Mouse (Mus musculus) MEL (cell line): ENCODE results near the gene Cdh15. TPM values are rescaled to one million over a fixed set of nuclear protein-coding genes. Genes with fewer than 3 reads are reported as not detected.

Experiments used
- DNase-seq: peaks from one replicate; pipeline ENCODE4 v3.0.0; 2011; ENCODE audit warnings: low read depth, low spot score
- H3K27ac ChIP-seq: 2 replicates; pipeline ENCODE4 v1.5.1; 2012; ENCODE audit warnings: low read depth, mild to moderate bottlenecking, control low read depth, low read length, moderate library complexity; ENCODE audit not compliant: control insufficient read depth
- H3K27me3 ChIP-seq, 2 experiments: fragments of 150-350 bp in 1 of 2; sonication (generic) in 1 of 2; 2 replicates each; pipeline ENCODE4 v1.6.1; 2012; ENCODE audit warnings: low read length in 2 of 2, mild to moderate bottlenecking in 2 of 2, improper control_type of control experiment in 1 of 2, moderate library complexity in 1 of 2; ENCODE audit not compliant: insufficient read depth in 2 of 2, control insufficient read depth in 1 of 2
- H3K36me3 ChIP-seq, 2 experiments: 2 replicates each; pipeline ENCODE4 v1.6.1; 2012 to 2014; ENCODE audit warnings: low read length in 2 of 2, improper control_type of control experiment in 1 of 2, inconsistent platforms in 1 of 2, mild to moderate bottlenecking in 1 of 2; ENCODE audit not compliant: insufficient read depth in 2 of 2, control insufficient read depth in 1 of 2
- H3K4me1 ChIP-seq, 2 experiments: fragments of 150-350 bp in 1 of 2; sonication (generic) in 1 of 2; 2 replicates each; pipeline ENCODE4 v1.6.1; 2012; ENCODE audit warnings: low read length in 2 of 2, improper control_type of control experiment in 1 of 2, mild to moderate bottlenecking in 1 of 2; ENCODE audit not compliant: insufficient read depth in 2 of 2, control insufficient read depth in 1 of 2
- H3K4me3 ChIP-seq, 2 experiments: fragments of 150-350 bp in 1 of 2; sonication (generic) in 1 of 2; 2 replicates each; pipeline ENCODE4 v1.5.1; 2012; ENCODE audit warnings: low read depth in 2 of 2, low read length in 2 of 2, mild to moderate bottlenecking in 2 of 2, moderate library complexity in 2 of 2, control low read depth in 1 of 2, improper control_type of control experiment in 1 of 2; ENCODE audit not compliant: control insufficient read depth in 1 of 2, insufficient read depth in 1 of 2
- H3K79me2 ChIP-seq: 2 replicates; pipeline ENCODE4 v1.6.1; 2012; ENCODE audit warnings: mild to moderate bottlenecking, low read length, moderate library complexity; ENCODE audit not compliant: control insufficient read depth, poor library complexity, insufficient read depth
- H3K9ac ChIP-seq: 2 replicates; pipeline ENCODE4 v1.6.1; 2012; ENCODE audit warnings: low read depth, mild to moderate bottlenecking, control low read depth, low read length, moderate library complexity; ENCODE audit not compliant: control insufficient read depth, poor library complexity, severe bottlenecking
- H3K9me3 ChIP-seq: fragments of 150-350 bp; sonication (generic); replicated peaks from 2 replicates; pipeline ENCODE4 v1.6.1; 2012; ENCODE audit warnings: mild to moderate bottlenecking, low read length, improper control_type of control experiment, moderate library complexity; ENCODE audit not compliant: insufficient read depth
- CTCF ChIP-seq, 3 experiments: IDR thresholded peaks in 2 of 3; conservative IDR thresholded peaks in 1 of 3; 2 replicates each; pipeline ENCODE4 v1.5.1; 2011 to 2012; ENCODE audit warnings: low read length in 3 of 3, low read depth in 2 of 3, mild to moderate bottlenecking in 2 of 3, improper control_type of control experiment in 1 of 3, inconsistent platforms in 1 of 3, mixed read lengths in 1 of 3, moderate library complexity in 1 of 3; ENCODE audit not compliant: control insufficient read depth in 1 of 3, insufficient read depth in 1 of 3, poor library complexity in 1 of 3, severe bottlenecking in 1 of 3
- ETS1 ChIP-seq: IDR thresholded peaks from 2 replicates; pipeline ENCODE4 v1.6.1; 2012; ENCODE audit warnings: low read depth, mild to moderate bottlenecking, inconsistent platforms, low read length, improper control_type of control experiment, moderate library complexity
- JUND ChIP-seq: IDR thresholded peaks from 2 replicates; pipeline ENCODE4 v1.6.1; 2011; ENCODE audit warnings: low read depth, mild to moderate bottlenecking, improper control_type of control experiment, low read length
- MAX ChIP-seq: IDR thresholded peaks from 2 replicates; pipeline ENCODE4 v1.6.1; 2011; ENCODE audit warnings: low read length, improper control_type of control experiment
- MAZ ChIP-seq: IDR thresholded peaks from 2 replicates; pipeline ENCODE4 v1.6.1; 2012; ENCODE audit warnings: low read depth, mild to moderate bottlenecking, inconsistent platforms, low read length, improper control_type of control experiment
- NELFE ChIP-seq: IDR thresholded peaks from 2 replicates; pipeline ENCODE4 v1.6.1; 2011; ENCODE audit warnings: low read depth, low read length, improper control_type of control experiment
- NRF1 ChIP-seq: IDR thresholded peaks from 2 replicates; pipeline ENCODE4 v1.6.1; 2014; ENCODE audit warnings: low read depth, mild to moderate bottlenecking, inconsistent platforms, low read length, improper control_type of control experiment, moderate library complexity; ENCODE audit not compliant: poor library complexity, insufficient read depth, severe bottlenecking
- POLR2A ChIP-seq, 2 experiments: IDR thresholded peaks; 2 replicates each; pipeline ENCODE4 v1.6.1; 2011 to 2012; ENCODE audit warnings: low read length in 2 of 2, mild to moderate bottlenecking in 2 of 2, control low read depth in 1 of 2, improper control_type of control experiment in 1 of 2, low read depth in 1 of 2, moderate library complexity in 1 of 2; ENCODE audit not compliant: control insufficient read depth in 1 of 2, insufficient read depth in 1 of 2, poor library complexity in 1 of 2
- POLR2AphosphoS5 ChIP-seq: IDR thresholded peaks from 2 replicates; pipeline ENCODE4 v1.6.1; 2012; ENCODE audit warnings: low read depth, borderline replicate concordance, mild to moderate bottlenecking, inconsistent platforms, low read length, moderate library complexity, mixed read lengths
- RAD21 ChIP-seq: IDR thresholded peaks from 2 replicates; pipeline ENCODE4 v1.6.1; 2011; ENCODE audit warnings: mild to moderate bottlenecking, low read depth, low read length, improper control_type of control experiment
- SMC3 ChIP-seq: IDR thresholded peaks from 2 replicates; pipeline ENCODE4 v1.6.1; 2011; ENCODE audit warnings: low read depth, low read length, improper control_type of control experiment
- TAL1 ChIP-seq: IDR thresholded peaks from 2 replicates; pipeline ENCODE4 v1.6.1; 2012; ENCODE audit warnings: mild to moderate bottlenecking, inconsistent platforms, low read length, moderate library complexity, mixed read lengths
- TBP ChIP-seq: IDR thresholded peaks from 2 replicates; pipeline ENCODE4 v1.8.0; 2011; ENCODE audit warnings: low read depth, low read length, improper control_type of control experiment
- ZC3H11A ChIP-seq: IDR thresholded peaks from 2 replicates; pipeline ENCODE4 v1.6.1; 2012; ENCODE audit warnings: low read depth, mild to moderate bottlenecking, inconsistent platforms, low read length, improper control_type of control experiment
- ZKSCAN1 ChIP-seq: IDR thresholded peaks from 2 replicates; pipeline ENCODE4 v1.6.1; 2012; ENCODE audit warnings: low read depth, mild to moderate bottlenecking, inconsistent platforms, low read length, improper control_type of control experiment, moderate library complexity
- ZNF384 ChIP-seq: IDR thresholded peaks from 2 replicates; pipeline ENCODE4 v1.6.1; 2012; ENCODE audit warnings: low read depth, mild to moderate bottlenecking, inconsistent platforms, low read length, improper control_type of control experiment
- polyA plus RNA-seq, 2 experiments: library from polyadenylated mRNA; stranded (reverse) in 1 of 2; unstranded in 1 of 2; fragments of >175 nt in 1 of 2; fragments of >200 nt in 1 of 2; gene quantifications; 2 replicates each; pipeline versions ENCODE4 v1.2.1 to v1.2.4; 2012; ENCODE audit warnings: low replicate concordance in 2 of 2, low read depth in 1 of 2; ENCODE audit not compliant: insufficient read length in 2 of 2, insufficient read depth in 1 of 2, missing spikeins in 1 of 2
- total RNA-seq: library from RNA; depleted of rRNA; stranded (reverse); fragments of 300-350 nt; gene quantifications from 2 replicates; pipeline ENCODE4 v1.2.3, GENCODE M21; 2012

Gene Cdh15
- total and polyA plus RNA-seq, 3 experiments = 0.08 to 0.71 TPM; not detected in 1

GRCm38 (mm10) chr8:122811870-122812494 lies 35.8 kb upstream of the Cdh15 start:
- Histone ChIP-seq H3K27me3 (no peaks in the 10 kb centered on the region), H3K79me2 (no peaks in the 10 kb centered on the region), H3K9me3 (no peaks in the 10 kb centered on the region), H3K9ac (no peak overlapping the region), H3K4me1 (no peaks in the 10 kb centered on the region), H3K36me3 (no peaks in the 10 kb centered on the region; a peak in 1 of 4 replicates), H3K27ac (no peak overlapping the region), H3K4me3 (no peak overlapping the region)
- no peak for DNase-seq
- TF ChIP-seq JUND (no peak), CTCF (IDR thresholded peaks at IDR 0.05 in 2 of 3, conservative IDR thresholded peaks at IDR 0.05 in 1 of 3; ENCODE audit: control insufficient read depth in 1 of 3, insufficient read depth in 1 of 3, low read depth in 2 of 3, low read length in 3 of 3, poor library complexity in 1 of 3, severe bottlenecking in 1 of 3) (no peak), ZKSCAN1 (no peak), NRF1 (no peak), TBP (no peak), MAZ (no peak), NELFE (no peak), ZNF384 (no peak), POLR2AphosphoS5 (no peak), ETS1 (no peak), POLR2A (IDR thresholded peaks at IDR 0.05; ENCODE audit: control insufficient read depth in 1 of 2, insufficient read depth in 1 of 2, low read depth in 1 of 2, low read length in 2 of 2, poor library complexity in 1 of 2) (no peak), MAX (no peak)

- Histone ChIP-seq H3K79me2 (no peaks in the 10 kb centered on the region), H3K36me3 (no peaks in the 10 kb centered on the region; a peak in 1 of 4 replicates), H3K9me3 (no peaks in the 10 kb centered on the region), H3K9ac (no peak overlapping the region), H3K27me3 (no peaks in the 10 kb centered on the region), H3K4me1 (no peaks in the 10 kb centered on the region), H3K27ac (no peak overlapping the region), H3K4me3 (no peak overlapping the region)
- TF ChIP-seq CTCF (IDR thresholded peaks at IDR 0.05 in 2 of 3, conservative IDR thresholded peaks at IDR 0.05 in 1 of 3; ENCODE audit: control insufficient read depth in 1 of 3, insufficient read depth in 1 of 3, low read depth in 2 of 3, low read length in 3 of 3, poor library complexity in 1 of 3, severe bottlenecking in 1 of 3) (peak in 2 of 3 experiments; percentile 29 to 56; a peak in 4 of 6 replicates), SMC3 (peak; percentile 42; the same call in 1 of the 2 replicates), RAD21 (peak; percentile 36), ZC3H11A (peak; percentile 32; the same call in 1 of the 2 replicates), TAL1 (no peak)
- DNase-seq = no peak
Measured at GRCm38 (mm10) chr8:122812610-122813250, 35.0 kb upstream of the Cdh15 start.
